Mouse (Mus musculus): ENCODE data around the gene Meiob. TPM values are rescaled to one million over a fixed set of nuclear protein-coding genes. Genes with fewer than 3 reads are reported as not detected.

Gene Meiob
- polyA plus RNA-seq, 1 experiment, result not detected

DNA sequence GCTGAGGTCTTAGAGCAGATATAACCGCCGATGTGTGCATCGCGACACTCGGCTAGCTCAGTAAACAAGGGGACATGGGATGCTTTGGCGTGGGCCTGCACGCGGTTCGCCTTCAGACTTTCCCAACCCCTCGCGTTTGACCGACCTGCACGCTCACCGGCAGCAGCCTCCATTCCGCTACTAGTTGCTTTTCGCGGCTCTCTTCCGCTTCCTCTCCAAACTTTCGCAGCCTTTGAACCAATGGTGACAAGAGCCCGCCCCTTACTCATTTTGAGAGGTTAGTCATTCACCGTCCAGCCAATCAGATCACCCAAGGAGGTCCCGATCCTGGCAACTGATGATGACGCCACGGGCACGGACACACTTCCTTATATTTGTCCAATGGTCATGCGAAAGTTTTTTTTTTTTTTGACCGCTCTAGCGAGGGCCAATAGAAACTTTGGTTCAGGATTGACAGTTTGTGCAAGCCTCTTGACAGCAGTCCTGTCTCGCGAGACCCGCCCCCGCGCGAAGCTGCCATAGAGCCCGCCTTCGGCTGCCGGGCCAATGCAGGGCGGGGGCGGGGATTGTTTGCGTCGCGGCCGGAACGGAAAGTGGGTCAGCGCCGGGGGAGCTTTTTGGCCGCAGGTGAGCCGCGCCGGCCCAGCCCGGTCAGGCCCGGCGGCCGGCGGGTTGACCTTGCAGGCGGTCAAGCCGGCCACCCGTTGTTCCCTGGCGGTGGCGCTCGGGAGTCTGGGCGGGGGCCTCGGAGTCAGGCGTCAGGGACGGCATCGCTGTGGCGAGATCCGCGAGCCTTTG is 82.2 kb downstream of the Meiob start, which contains the start of the genes Nubp2 and Spsb3:
Gene Nubp2 (minus strand): TSS at position 216 of the 798 bp plus-strand sequence.
Gene Spsb3 (plus strand): TSS at position 510 of the 798 bp plus-strand sequence.
- Histone ChIP-seq H3K27me3 (ENCODE audit: control insufficient read depth, insufficient read depth, low read length, poor library complexity, severe bottlenecking) (no peaks in the 10 kb centered on the region), H3K9ac (ENCODE audit: low read depth, poor library complexity, severe bottlenecking) (peak within 1 kb of the TSS; percentile 85), H3K9me3 (replicated peaks; ENCODE audit: control insufficient read depth, insufficient read depth, low read length, poor library complexity, severe bottlenecking) (no peaks in the 10 kb centered on the region), H3K36me3 (ENCODE audit: control insufficient read depth, insufficient read depth, low read length, poor library complexity, severe bottlenecking) (0 out of 2 replicates have a peak, but pooled peaks cover 3% of the 10 kb centered on the region), H3K4me3 (ENCODE audit: low read depth, low read length) (peak within 1 kb of the TSS; percentile 99), H3K4me1 (ENCODE audit: control insufficient read depth, insufficient read depth, low read length) (no peaks in the 10 kb centered on the region), H3K27ac (ENCODE audit: insufficient read depth, low read length) (no peak within 1 kb of the TSS)
- TF ChIP-seq CTCF (IDR thresholded peaks at IDR 0.05; ENCODE audit: low read depth, low read length) (no peak), EP300 (IDR thresholded peaks at IDR 0.05; ENCODE audit: insufficient read depth, low read depth, low read length) (no peak), POLR2A (IDR thresholded peaks at IDR 0.05; ENCODE audit: insufficient read depth, low read length) (peak; percentile 65)

DNA sequence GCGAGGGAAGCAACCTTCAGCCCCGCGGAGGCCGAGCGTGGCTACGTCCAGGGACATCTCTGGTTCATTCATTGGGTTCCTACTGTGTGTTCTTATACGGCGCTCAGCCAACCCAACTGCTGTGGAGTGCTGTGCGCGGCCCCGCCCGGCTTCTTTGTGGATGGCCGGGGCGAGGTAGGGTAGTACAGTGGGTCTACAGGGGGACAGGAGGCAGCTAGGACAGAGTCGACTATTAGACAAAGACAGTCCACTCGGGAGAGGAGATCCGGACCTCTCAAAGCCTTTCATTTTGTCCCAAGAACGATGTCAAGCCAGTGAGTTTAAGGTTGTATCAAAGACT is 82.8 kb downstream of the Meiob start:
- no peak overlapping the region for H3K27ac ChIP-seq (ENCODE audit: insufficient read depth, low read length)
- no peak for TF ChIP-seq CTCF (IDR thresholded peaks at IDR 0.05; ENCODE audit: low read depth, low read length)
- TF ChIP-seq POLR2A (IDR thresholded peaks at IDR 0.05; ENCODE audit: insufficient read depth, low read length), result no peak
- no peak for TF ChIP-seq EP300 (IDR thresholded peaks at IDR 0.05; ENCODE audit: insufficient read depth, low read depth, low read length)
- no peaks in the 10 kb centered on the region for H3K4me1 ChIP-seq (ENCODE audit: control insufficient read depth, insufficient read depth, low read length)
- H3K27me3 ChIP-seq (ENCODE audit: control insufficient read depth, insufficient read depth, low read length, poor library complexity, severe bottlenecking), result no peaks in the 10 kb centered on the region
- 0 out of 2 replicates have a peak, but pooled peaks cover 3% of the 10 kb centered on the region for H3K36me3 ChIP-seq (ENCODE audit: control insufficient read depth, insufficient read depth, low read length, poor library complexity, severe bottlenecking)
- peak overlapping the region; percentile 85 for H3K9ac ChIP-seq (ENCODE audit: low read depth, poor library complexity, severe bottlenecking)
- no peaks in the 10 kb centered on the region for H3K9me3 ChIP-seq (replicated peaks; ENCODE audit: control insufficient read depth, insufficient read depth, low read length, poor library complexity, severe bottlenecking)
- peak overlapping the region; percentile 91 for H3K4me3 ChIP-seq (ENCODE audit: low read depth, low read length)

DNA sequence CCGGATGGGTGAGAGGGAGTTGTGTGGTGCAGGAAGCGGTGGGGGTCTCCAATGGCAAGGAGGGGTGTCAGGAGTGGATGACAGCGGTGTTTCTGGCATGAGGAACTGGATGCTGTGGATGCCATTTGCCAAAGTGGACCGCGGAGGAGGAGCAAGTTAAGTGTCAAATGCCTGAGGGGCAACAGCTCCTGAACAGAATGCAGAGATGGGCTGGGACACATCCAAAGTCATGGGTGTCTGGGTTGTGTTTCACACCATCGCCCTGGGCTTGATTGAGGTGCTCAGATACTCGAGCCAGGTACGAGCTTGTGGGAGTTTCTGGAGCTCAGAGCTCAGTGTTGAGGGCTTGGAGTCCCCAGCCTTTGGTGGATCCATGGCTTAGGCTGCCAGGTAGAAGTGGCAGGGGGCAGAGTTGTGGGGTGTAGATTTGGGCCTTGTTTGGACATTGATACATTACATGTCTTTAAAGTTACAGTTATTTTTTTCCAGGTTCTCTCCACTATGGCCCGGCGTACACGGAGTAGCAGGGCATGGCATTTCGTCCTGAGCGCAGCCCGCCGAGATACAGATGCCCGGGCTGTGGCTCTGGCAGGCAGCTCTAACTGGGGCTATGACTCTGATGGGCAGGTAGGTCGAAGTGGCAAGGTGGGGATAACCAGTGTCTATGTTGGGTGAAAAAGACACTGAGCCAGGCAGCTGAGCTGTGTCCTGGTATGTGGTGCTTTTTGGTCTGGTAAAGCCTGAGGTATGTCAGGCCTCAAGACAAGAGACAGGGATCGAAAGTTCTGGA is 83.4 kb downstream of the Meiob start:
- H3K4me3 ChIP-seq (ENCODE audit: low read depth, low read length), result peak overlapping the region; percentile 91
- H3K36me3 ChIP-seq (ENCODE audit: control insufficient read depth, insufficient read depth, low read length, poor library complexity, severe bottlenecking), result 0 out of 2 replicates have a peak, but pooled peaks cover 3% of the 10 kb centered on the region
- H3K9me3 ChIP-seq (replicated peaks; ENCODE audit: control insufficient read depth, insufficient read depth, low read length, poor library complexity, severe bottlenecking), result no peaks in the 10 kb centered on the region
- peak overlapping the region; percentile 85 for H3K9ac ChIP-seq (ENCODE audit: low read depth, poor library complexity, severe bottlenecking)
- TF ChIP-seq EP300 (IDR thresholded peaks at IDR 0.05; ENCODE audit: insufficient read depth, low read depth, low read length), result no peak
- TF ChIP-seq CTCF (IDR thresholded peaks at IDR 0.05; ENCODE audit: low read depth, low read length), result no peak
- no peak for TF ChIP-seq POLR2A (IDR thresholded peaks at IDR 0.05; ENCODE audit: insufficient read depth, low read length)
- no peaks in the 10 kb centered on the region for H3K27me3 ChIP-seq (ENCODE audit: control insufficient read depth, insufficient read depth, low read length, poor library complexity, severe bottlenecking)
- H3K27ac ChIP-seq (ENCODE audit: insufficient read depth, low read length), result no peak overlapping the region
- H3K4me1 ChIP-seq (ENCODE audit: control insufficient read depth, insufficient read depth, low read length), result no peaks in the 10 kb centered on the region

DNA sequence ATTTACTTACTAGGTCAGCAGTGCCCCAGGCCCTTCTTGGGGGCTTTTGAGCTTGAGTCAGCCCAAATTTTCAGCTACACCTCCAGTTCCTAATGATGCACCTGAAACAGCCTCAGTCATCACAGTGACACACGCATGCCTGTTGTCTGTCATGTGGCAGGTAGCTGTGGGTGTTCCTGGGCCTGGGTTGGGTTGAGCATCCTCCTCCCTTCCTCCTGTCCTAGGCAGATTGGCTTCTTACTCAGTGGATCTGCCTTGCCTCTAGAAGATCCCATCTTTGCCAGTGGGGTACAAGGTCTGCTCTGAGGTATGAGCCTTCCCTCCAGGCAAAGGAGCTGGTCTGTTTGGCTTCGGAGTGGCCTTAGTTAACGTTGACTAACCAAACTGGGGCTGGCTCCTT is 84.8 kb downstream of the Meiob start:
- no peak overlapping the region for H3K27ac ChIP-seq (ENCODE audit: insufficient read depth, low read length)
- H3K36me3 ChIP-seq (ENCODE audit: control insufficient read depth, insufficient read depth, low read length, poor library complexity, severe bottlenecking), result no peaks in the 10 kb centered on the region
- no peak overlapping the region for H3K9ac ChIP-seq (ENCODE audit: low read depth, poor library complexity, severe bottlenecking)
- H3K27me3 ChIP-seq (ENCODE audit: control insufficient read depth, insufficient read depth, low read length, poor library complexity, severe bottlenecking), result no peaks in the 10 kb centered on the region
- H3K4me3 ChIP-seq (ENCODE audit: low read depth, low read length), result no peak overlapping the region
- no peaks in the 10 kb centered on the region for H3K4me1 ChIP-seq (ENCODE audit: control insufficient read depth, insufficient read depth, low read length)
- TF ChIP-seq POLR2A (IDR thresholded peaks at IDR 0.05; ENCODE audit: insufficient read depth, low read length) (no peak), EP300 (IDR thresholded peaks at IDR 0.05; ENCODE audit: insufficient read depth, low read depth, low read length) (no peak), CTCF (IDR thresholded peaks at IDR 0.05; ENCODE audit: low read depth, low read length) (no peak)
- H3K9me3 ChIP-seq (replicated peaks; ENCODE audit: control insufficient read depth, insufficient read depth, low read length, poor library complexity, severe bottlenecking), result no peaks in the 10 kb centered on the region

Other genes with a start within 250 kb of the Meiob start
- 51.1 and 53.2 TPM in 2 replicates for gene Tsc2, start 171.7 kb upstream of the Meiob start, polyA plus RNA-seq (2011; ENCODE audit: insufficient read depth, insufficient read length, low read depth, missing spikeins)
- gene Nthl1, start 171.6 kb upstream of the Meiob start, polyA plus RNA-seq (2011; ENCODE audit: insufficient read depth, insufficient read length, low read depth, missing spikeins), result 21.5 and 27.2 TPM in 2 replicates
- gene Slc9a3r2, start 154.0 kb upstream of the Meiob start, polyA plus RNA-seq (2011; ENCODE audit: insufficient read depth, insufficient read length, low read depth, missing spikeins), result 10.3 and 13.5 TPM in 2 replicates
- gene Npw, start 145.8 kb upstream of the Meiob start, polyA plus RNA-seq (2011; ENCODE audit: insufficient read depth, insufficient read length, low read depth, missing spikeins), result 1.6 TPM in 1 of 2 replicates, not detected in the other
- 39.0 and 42.1 TPM in 2 replicates for gene Zfp598, start 134.6 kb upstream of the Meiob start, polyA plus RNA-seq (2011; ENCODE audit: insufficient read depth, insufficient read length, low read depth, missing spikeins)
- 8.1 and 8.9 TPM in 2 replicates for gene Syngr3, start 114.3 kb upstream of the Meiob start, polyA plus RNA-seq (2011; ENCODE audit: insufficient read depth, insufficient read length, low read depth, missing spikeins)
- gene Gfer, start 108.1 kb upstream of the Meiob start, polyA plus RNA-seq (2011; ENCODE audit: insufficient read depth, insufficient read length, low read depth, missing spikeins), result 79.6 and 84.0 TPM in 2 replicates
- 1.2 and 2.3 TPM in 2 replicates for gene Noxo1, start 108.1 kb upstream of the Meiob start, polyA plus RNA-seq (2011; ENCODE audit: insufficient read depth, insufficient read length, low read depth, missing spikeins)
- 43.3 and 44.4 TPM in 2 replicates for gene Tbl3, start 96.6 kb upstream of the Meiob start, polyA plus RNA-seq (2011; ENCODE audit: insufficient read depth, insufficient read length, low read depth, missing spikeins)
- not detected in 2 replicates for gene Rnf151, start 86.2 kb upstream of the Meiob start, polyA plus RNA-seq (2011; ENCODE audit: insufficient read depth, insufficient read length, low read depth, missing spikeins)
- gene Rps2, start 86.2 kb upstream of the Meiob start, polyA plus RNA-seq (2011; ENCODE audit: insufficient read depth, insufficient read length, low read depth, missing spikeins), result 1,670 and 1,851 TPM in 2 replicates
- gene Ndufb10, start 79.8 kb upstream of the Meiob start, polyA plus RNA-seq (2011; ENCODE audit: insufficient read depth, insufficient read length, low read depth, missing spikeins), result 88.7 and 90.9 TPM in 2 replicates
- 0.65 TPM in 1 of 2 replicates, not detected in the other for gene Rpl3l, start 76.5 kb upstream of the Meiob start, polyA plus RNA-seq (2011; ENCODE audit: insufficient read depth, insufficient read length, low read depth, missing spikeins)
- 27.8 and 34.5 TPM in 2 replicates for gene Msrb1, start 67.6 kb upstream of the Meiob start, polyA plus RNA-seq (2011; ENCODE audit: insufficient read depth, insufficient read length, low read depth, missing spikeins)
- gene Hs3st6, start 51.3 kb upstream of the Meiob start, polyA plus RNA-seq (2011; ENCODE audit: insufficient read depth, insufficient read length, low read depth, missing spikeins), result 0.72 TPM in 1 of 2 replicates, not detected in the other
- gene Hagh, start 35.9 kb downstream of the Meiob start, polyA plus RNA-seq (2011; ENCODE audit: insufficient read depth, insufficient read length, low read depth, missing spikeins), result 26.9 and 30.2 TPM in 2 replicates
- gene Fahd1, start 46.1 kb downstream of the Meiob start, polyA plus RNA-seq (2011; ENCODE audit: insufficient read depth, insufficient read length, low read depth, missing spikeins), result 11.2 and 11.7 TPM in 2 replicates
- 3.0 and 3.8 TPM in 2 replicates for gene Igfals, start 61.7 kb downstream of the Meiob start, polyA plus RNA-seq (2011; ENCODE audit: insufficient read depth, insufficient read length, low read depth, missing spikeins)
- gene Nubp2, start 82.1 kb downstream of the Meiob start, polyA plus RNA-seq (2011; ENCODE audit: insufficient read depth, insufficient read length, low read depth, missing spikeins), result 29.8 and 39.0 TPM in 2 replicates
- gene Spsb3, start 82.4 kb downstream of the Meiob start, polyA plus RNA-seq (2011; ENCODE audit: insufficient read depth, insufficient read length, low read depth, missing spikeins), result 10.5 and 13.8 TPM in 2 replicates
- 4.0 and 6.8 TPM in 2 replicates for gene Eme2, start 90.8 kb downstream of the Meiob start, polyA plus RNA-seq (2011; ENCODE audit: insufficient read depth, insufficient read length, low read depth, missing spikeins)
- 29.9 and 35.5 TPM in 2 replicates for gene Mrps34, start 90.8 kb downstream of the Meiob start, polyA plus RNA-seq (2011; ENCODE audit: insufficient read depth, insufficient read length, low read depth, missing spikeins)
- 31.1 and 32.3 TPM in 2 replicates for gene Nme3, start 92.2 kb downstream of the Meiob start, polyA plus RNA-seq (2011; ENCODE audit: insufficient read depth, insufficient read length, low read depth, missing spikeins)
- gene Mapk8ip3, start 132.7 kb downstream of the Meiob start, polyA plus RNA-seq (2011; ENCODE audit: insufficient read depth, insufficient read length, low read depth, missing spikeins), result 54.8 and 59.5 TPM in 2 replicates
- 220 and 226 TPM in 2 replicates for gene Jpt2, start 156.4 kb downstream of the Meiob start, polyA plus RNA-seq (2011; ENCODE audit: insufficient read depth, insufficient read length, low read depth, missing spikeins)
- 18.1 and 19.4 TPM in 2 replicates for gene Cramp1l, start 211.5 kb downstream of the Meiob start, polyA plus RNA-seq (2011; ENCODE audit: insufficient read depth, insufficient read length, low read depth, missing spikeins)
- gene Ift140, start 211.8 kb downstream of the Meiob start, polyA plus RNA-seq (2011; ENCODE audit: insufficient read depth, insufficient read length, low read depth, missing spikeins), result 24.2 and 32.6 TPM in 2 replicates

Measured in ES-Bruce4 (cell line).